Mouse (Mus musculus) bone marrow macrophage, adult 2 months (primary cell): Measurements from ENCODE around the gene Prep.

Experiments
- CTCF ChIP-seq: IDR thresholded peaks from 2 replicates; pipeline ENCODE4 v1.5.1; 2012; ENCODE audit warnings: low read depth, mild to moderate bottlenecking, low read length, moderate library complexity
- POLR2A ChIP-seq: IDR thresholded peaks from 2 replicates; pipeline ENCODE4 v1.6.1; 2012; ENCODE audit warnings: mild to moderate bottlenecking, low read depth, low read length, borderline replicate concordance

- TF ChIP-seq POLR2A (no peak), CTCF (no peak)
Measured at GRCm38 (mm10) chr10:45084471-45084870, 17.5 kb downstream of the Prep start.
